Mouse (Mus musculus) thymus, adult 2 months (tissue): ENCODE data around the gene Polr2b. TPM values are rescaled to one million over a fixed set of nuclear protein-coding genes. Genes with fewer than 3 reads are reported as not detected.

ENCODE experiments used
- DNase-seq: peaks from one replicate; pipeline ENCODE4 v3.0.0; 2021
- H3K27ac ChIP-seq: fragments of 200-500 bp; 2 replicates; pipeline ENCODE4 v1.5.1; 2012; ENCODE audit warnings: low read length, control low read depth; ENCODE audit not compliant: control insufficient read depth, insufficient read depth
- H3K27me3 ChIP-seq: fragments of 200-500 bp; 2 replicates; pipeline ENCODE4 v1.6.1; 2012; ENCODE audit warnings: mild to moderate bottlenecking, low read length, moderate library complexity, mixed read lengths; ENCODE audit not compliant: control insufficient read depth, insufficient read depth
- H3K36me3 ChIP-seq: fragments of 200-500 bp; 2 replicates; pipeline ENCODE4 v1.6.1; 2012; ENCODE audit warnings: mild to moderate bottlenecking, low read length, moderate library complexity; ENCODE audit not compliant: control insufficient read depth, insufficient read depth
- H3K4me1 ChIP-seq: fragments of 200-500 bp; replicated peaks from 2 replicates; pipeline ENCODE4 v1.6.1; 2012; ENCODE audit warnings: low read length; ENCODE audit not compliant: control insufficient read depth, insufficient read depth
- H3K4me3 ChIP-seq: fragments of 200-500 bp; 2 replicates; pipeline ENCODE4 v1.5.1; 2012; ENCODE audit warnings: mild to moderate bottlenecking, low read length, control low read depth, moderate library complexity; ENCODE audit not compliant: control insufficient read depth, insufficient read depth
- CTCF ChIP-seq: fragments of 200-500 bp; IDR thresholded peaks from 2 replicates; pipeline ENCODE4 v1.5.1; 2012; ENCODE audit warnings: mild to moderate bottlenecking, control low read depth, low read length, moderate library complexity, borderline replicate concordance; ENCODE audit not compliant: control insufficient read depth, poor library complexity, insufficient read depth; ENCODE audit errors: extremely low read depth
- POLR2A ChIP-seq: fragments of 200-500 bp; IDR thresholded peaks from 2 replicates; pipeline ENCODE4 v1.6.1; 2012; ENCODE audit warnings: mild to moderate bottlenecking, low read length, control low read depth, moderate library complexity; ENCODE audit not compliant: control insufficient read depth, poor library complexity, insufficient read depth; ENCODE audit errors: extremely low read depth
- WGBS: fragments of 180-500 bp; shearing (Covaris S2); methylation state at CpG from one replicate; pipeline ENCODE4 v1.1.7; 2018; 5-methylcytosine and 5-hydroxymethylcytosine counted together
- polyA plus RNA-seq: library from polyadenylated mRNA; depleted of rRNA; stranded (reverse); fragments of >200 nt; gene quantifications from 2 replicates; pipeline ENCODE4 v1.2.3, GENCODE M21; 2012

Polr2b gene
- polyA plus RNA-seq, 1 experiment = 25.8 TPM

- Histone ChIP-seq H3K27me3 (no peaks in the 10 kb centered on the region), H3K4me3 (no peak overlapping the region), H3K36me3 (peaks cover 70% of the 10 kb centered on the region), H3K27ac (no peak overlapping the region), H3K4me1 (peaks cover 18% of the 10 kb centered on the region)
- TF ChIP-seq POLR2A (no peak), CTCF (no peak)
- DNase-seq = no peak
- 97% methylated on average over 6 of the region's 6 CpGs for WGBS
These were observed 32.7 kb upstream of the Polr2b start for GRCm38 (mm10) chr5:77277204-77277603.

- Histone ChIP-seq H3K4me1 (no peaks in the 10 kb centered on the region), H3K27ac (no peak overlapping the region), H3K27me3 (no peaks in the 10 kb centered on the region), H3K36me3 (peaks cover 77% of the 10 kb centered on the region), H3K4me3 (no peak overlapping the region)
- 97% methylated on average over 20 of the region's 20 CpGs for WGBS
- DNase-seq = no peak
- TF ChIP-seq POLR2A = no peak
- no peak for TF ChIP-seq CTCF
These were observed 28.3 kb upstream of the Polr2b start for GRCm38 (mm10) chr5:77281518-77282174.

GRCm38 (mm10) chr5:77282242-77282641, 27.7 kb upstream of the Polr2b start:
- no peak for DNase-seq
- 95% methylated on average over 9 of the region's 9 CpGs for WGBS
- no peak overlapping the region for H3K27ac ChIP-seq
- no peaks in the 10 kb centered on the region for H3K27me3 ChIP-seq
- no peak overlapping the region for H3K4me3 ChIP-seq
- peaks cover 71% of the 10 kb centered on the region for H3K36me3 ChIP-seq
- no peaks in the 10 kb centered on the region for H3K4me1 ChIP-seq
- TF ChIP-seq CTCF (no peak), POLR2A (no peak)

- 92% methylated on average over 7 of the region's 7 CpGs for WGBS
- Histone ChIP-seq H3K27ac (no peak overlapping the region), H3K36me3 (peaks cover 50% of the 10 kb centered on the region), H3K4me1 (no peaks in the 10 kb centered on the region), H3K4me3 (no peak overlapping the region), H3K27me3 (no peaks in the 10 kb centered on the region)
- TF ChIP-seq POLR2A (no peak), CTCF (no peak)
- DNase-seq = no peak
These were observed 24.3 kb upstream of the Polr2b start for GRCm38 (mm10) chr5:77285685-77286084.

- Histone ChIP-seq H3K27me3 (no peaks in the 10 kb centered on the region), H3K4me1 (no peaks in the 10 kb centered on the region), H3K27ac (no peak overlapping the region), H3K4me3 (no peak overlapping the region), H3K36me3 (peaks cover 38% of the 10 kb centered on the region)
- TF ChIP-seq POLR2A (no peak), CTCF (no peak)
- no peak for DNase-seq
- 95% methylated on average over 5 of the region's 5 CpGs for WGBS
These were observed 23.0 kb upstream of the Polr2b start for GRCm38 (mm10) chr5:77286904-77287303.

- peaks cover 28% of the 10 kb centered on the region for H3K36me3 ChIP-seq
- WGBS = 87% methylated on average over 6 of the region's 6 CpGs
These were observed 22.0 kb upstream of the Polr2b start for GRCm38 (mm10) chr5:77287901-77288300.

More at GRCm38 (mm10) chr5:77287901-77288300, 22.0 kb upstream of the Polr2b start:
- TF ChIP-seq CTCF (no peak), POLR2A (no peak)
- DNase-seq = no peak
- H3K4me1 ChIP-seq = no peaks in the 10 kb centered on the region
- H3K4me3 ChIP-seq = no peak overlapping the region
- no peak overlapping the region for H3K27ac ChIP-seq
- no peaks in the 10 kb centered on the region for H3K27me3 ChIP-seq
